Mouse (Mus musculus) spleen, postnatal 36 days (tissue): ENCODE results near the gene Dop1b.
A peak's percentile ranks its signal among the peaks of the same experiment; 100 is the strongest.
"Not testable (repeated sequence)": the region's sequence is repeated elsewhere in the genome, so short reads cannot be mapped to it uniquely, and the experiment has no call there.

Source experiments
- DNase-seq, 2 experiments: peaks; one replicate each; pipeline ENCODE4 v3.0.0; 2022; ENCODE audit warnings: low spot score in 2 of 2, mixed read lengths in 1 of 2

Gene Dop1b

GRCm38 (mm10) chr16:93751816-93752215, 40.1 kb downstream of the Dop1b start:
- DNase-seq: peak in 1 of 2 experiments; percentile 12

- no peak for DNase-seq
These were observed 44.9 kb downstream of the Dop1b start for GRCm38 (mm10) chr16:93756622-93757021.

GRCm38 (mm10) chr16:93763378-93763777, 51.7 kb downstream of the Dop1b start:
- no peak for DNase-seq

- no peak for DNase-seq
These were observed 52.9 kb downstream of the Dop1b start for GRCm38 (mm10) chr16:93764597-93764996.

GRCm38 (mm10) chr16:93766956-93767355, 55.3 kb downstream of the Dop1b start:
- peak in 1 of 2 experiments; percentile 47 for DNase-seq

- DNase-seq: no peak
These were observed 55.8 kb downstream of the Dop1b start for GRCm38 (mm10) chr16:93767548-93767947.

GRCm38 (mm10) chr16:93769621-93770020, 57.9 kb downstream of the Dop1b start:
- DNase-seq: no peak

- no peak for DNase-seq
These were observed 58.7 kb downstream of the Dop1b start for GRCm38 (mm10) chr16:93770271-93770926.

GRCm38 (mm10) chr16:93774658-93775057, 63.0 kb downstream of the Dop1b start:
- no peak for DNase-seq

- DNase-seq: no peak
These were observed 64.8 kb downstream of the Dop1b start for GRCm38 (mm10) chr16:93776468-93776867.

- DNase-seq: no peak
These were observed 65.7 kb downstream of the Dop1b start for GRCm38 (mm10) chr16:93777247-93777999.

- not testable (repeated sequence) for DNase-seq
These were observed 66.7 kb downstream of the Dop1b start for GRCm38 (mm10) chr16:93778393-93778792.

GRCm38 (mm10) chr16:93779554-93779953, 67.8 kb downstream of the Dop1b start:
- DNase-seq: no peak

- DNase-seq: peak; percentile 55 to 67
These were observed 69.2 kb downstream of the Dop1b start for GRCm38 (mm10) chr16:93780660-93781479.

GRCm38 (mm10) chr16:93784175-93784574, 72.5 kb downstream of the Dop1b start:
- no peak for DNase-seq

- DNase-seq: no peak
These were observed 74.1 kb downstream of the Dop1b start for GRCm38 (mm10) chr16:93785805-93786204.

- no peak for DNase-seq
These were observed 76.7 kb downstream of the Dop1b start for GRCm38 (mm10) chr16:93788388-93788787.

- DNase-seq: peak; percentile 80 to 81
These were observed 77.2 kb downstream of the Dop1b start for GRCm38 (mm10) chr16:93788881-93789280.

- peak; percentile 68 to 69 for DNase-seq
These were observed 78.5 kb downstream of the Dop1b start for GRCm38 (mm10) chr16:93789971-93790755.

- no peak for DNase-seq
These were observed 81.4 kb downstream of the Dop1b start for GRCm38 (mm10) chr16:93792981-93793630.

- no peak for DNase-seq
These were observed 83.1 kb downstream of the Dop1b start for GRCm38 (mm10) chr16:93794845-93795244.
